Mouse (Mus musculus) Patski (cell line): Measurements from ENCODE around the gene Pex14. TPM values are rescaled to one million over a fixed set of nuclear protein-coding genes. Genes with fewer than 3 reads are reported as not detected.

Experiments
- ATAC-seq: fragments of 100-300 bp; one replicate; pipeline ENCODE4 v1.8.0; 2021
- CTCF ChIA-PET: fragments of 350-600 bp; sonication (Branson Sonifier 250); formaldehyde crosslinking; loops from one replicate; lab custom pipeline; 2022; ENCODE audit warnings: inconsistent platforms; lab: Charles Lee
- POLR2A ChIA-PET: fragments of 350-600 bp; sonication (Branson Sonifier 250); formaldehyde crosslinking; loops from one replicate; lab custom pipeline; 2022; ENCODE audit warnings: antibody characterized with exemption, inconsistent platforms; lab: Charles Lee
- DNase-seq: peaks from one replicate; pipeline ENCODE4 v3.0.0-alpha.2; 2011; ENCODE audit warnings: low read depth, low spot score
- H3K27me3 ChIP-seq: fragments of 371-371 bp; one replicate; pipeline ENCODE4 v1.5.1; 2021
- CTCF ChIP-seq: fragments of 100-300 bp; IDR thresholded peaks from one replicate; pipeline ENCODE4 v1.5.1; 2021
- in situ Hi-C: fragments of 300-500 bp; cut with MboI; formaldehyde crosslinking; loops from 3 replicates; pipeline ENCODE4 v1.11.1; 2018; ENCODE audit warnings: low pct_unique_long_range_greater_than_20kb, mixed read lengths
- polyA plus RNA-seq: library from polyadenylated mRNA; unstranded; gene quantifications from one replicate; pipeline ENCODE4 v1.2.3, GENCODE M21; 2021

Pex14 gene
- polyA plus RNA-seq, 1 experiment from 2014 or later = 41.3 TPM

- POLR2A ChIA-PET = no interaction called here
- ATAC-seq (no peak), DNase-seq (no peak)
- CTCF ChIA-PET = interaction anchor here (1.4 kb wide), 1 partner anchor 25 kb away, joined by 3 read pairs; no protein-coding TSS in a partner anchor
- in situ Hi-C loops = no loop called here
- no peak for TF ChIP-seq CTCF
- no peaks in the 10 kb centered on the region for H3K27me3 ChIP-seq
Measured at GRCm38 (mm10) chr4:148993948-148994347, 105.7 kb downstream of the Pex14 start.

- H3K27me3 ChIP-seq = no peaks in the 10 kb centered on the region
- DNase-seq (no peak), ATAC-seq (no peak)
- ChIA-PET POLR2A (no interaction called here), CTCF (no interaction called here)
- no peak for TF ChIP-seq CTCF
- in situ Hi-C loops = no loop called here
Measured at GRCm38 (mm10) chr4:148990038-148990437, 109.6 kb downstream of the Pex14 start.

- CTCF ChIA-PET = no interaction called here
- ATAC-seq (no peak), DNase-seq (no peak)
- POLR2A ChIA-PET = no interaction called here
- in situ Hi-C loops = no loop called here
- H3K27me3 ChIP-seq = no peaks in the 10 kb centered on the region
- TF ChIP-seq CTCF = no peak
Measured at GRCm38 (mm10) chr4:148985541-148986476, 113.9 kb downstream of the Pex14 start.

- ATAC-seq (no peak), DNase-seq (no peak)
- ChIA-PET CTCF (no interaction called here), POLR2A (no interaction called here)
- in situ Hi-C loops = no loop called here
- no peaks in the 10 kb centered on the region for H3K27me3 ChIP-seq
- no peak for TF ChIP-seq CTCF
Measured at GRCm38 (mm10) chr4:148984701-148985540, 114.8 kb downstream of the Pex14 start.

GRCm38 (mm10) chr4:148982274-148982673, 117.4 kb downstream of the Pex14 start:
- in situ Hi-C loops = no loop called here
- no peak for TF ChIP-seq CTCF
- ChIA-PET CTCF (no interaction called here), POLR2A (no interaction called here)
- H3K27me3 ChIP-seq = no peaks in the 10 kb centered on the region
- ATAC-seq (no peak), DNase-seq (no peak)

GRCm38 (mm10) chr4:148979837-148980236, 119.8 kb downstream of the Pex14 start:
- in situ Hi-C loops = no loop called here
- no peak for DNase-seq
- CTCF ChIA-PET = no interaction called here
- ATAC-seq = no peak
- no peak for TF ChIP-seq CTCF
- POLR2A ChIA-PET = no interaction called here
- no peaks in the 10 kb centered on the region for H3K27me3 ChIP-seq

- H3K27me3 ChIP-seq = no peaks in the 10 kb centered on the region
- ChIA-PET POLR2A (no interaction called here), CTCF (interaction anchor here (1.8 kb wide), 1 partner anchor 10 kb away, joined by 4 read pairs; no protein-coding TSS in a partner anchor)
- TF ChIP-seq CTCF = no peak
- in situ Hi-C loops = no loop called here
- no peak for DNase-seq
- ATAC-seq = no peak
Measured at GRCm38 (mm10) chr4:148978926-148979325, 120.8 kb downstream of the Pex14 start.

- in situ Hi-C loops = no loop called here
- CTCF ChIA-PET = interaction anchor here (1.8 kb wide), 1 partner anchor 9 kb away, joined by 4 read pairs; no protein-coding TSS in a partner anchor
- H3K27me3 ChIP-seq = no peaks in the 10 kb centered on the region
- peak; percentile 58 for DNase-seq
- POLR2A ChIA-PET = no interaction called here
- no peak for TF ChIP-seq CTCF
- peak; percentile 80 for ATAC-seq
Measured at GRCm38 (mm10) chr4:148978221-148978855, 121.3 kb downstream of the Pex14 start.

- H3K27me3 ChIP-seq = no peaks in the 10 kb centered on the region
- DNase-seq (no peak), ATAC-seq (no peak)
- in situ Hi-C loops = no loop called here
- TF ChIP-seq CTCF = no peak
- ChIA-PET POLR2A (interaction anchor here (1.1 kb wide), 1 partner anchor 10 kb away, joined by 3 read pairs; no protein-coding TSS in a partner anchor), CTCF (no interaction called here)
Measured at GRCm38 (mm10) chr4:148974833-148975232, 124.8 kb downstream of the Pex14 start.

GRCm38 (mm10) chr4:148973387-148973786, 126.3 kb downstream of the Pex14 start:
- TF ChIP-seq CTCF = no peak
- ATAC-seq = no peak
- ChIA-PET POLR2A (no interaction called here), CTCF (no interaction called here)
- no peak for DNase-seq
- no peaks in the 10 kb centered on the region for H3K27me3 ChIP-seq
- in situ Hi-C loops = no loop called here
